Mouse (Mus musculus) large intestine, adult 2 months (tissue): ENCODE measurements around the gene March5. TPM values are rescaled to one million over a fixed set of nuclear protein-coding genes. Genes with fewer than 3 reads are reported as not detected.
A peak's percentile ranks its signal among the peaks of the same experiment; 100 is the strongest.

Source experiments
- DNase-seq: peaks from one replicate; pipeline ENCODE4 v3.0.0-alpha.2; 2012; ENCODE audit warnings: low read depth, low spot score
- WGBS: fragments of 180-500 bp; shearing (Covaris S2); methylation state at CpG from one replicate; pipeline ENCODE4 v1.1.7; 2018; 5-methylcytosine and 5-hydroxymethylcytosine counted together
- polyA plus RNA-seq: library from polyadenylated mRNA; depleted of rRNA; stranded (reverse); fragments of >200 nt; gene quantifications from 2 replicates; pipeline ENCODE4 v1.2.3, GENCODE M21; 2012; rRNA removed

March5 gene
- polyA plus RNA-seq, 1 experiment: 20.1 TPM

GRCm38 (mm10) chr19:37248199-37248598 is 40.9 kb downstream of the March5 start:
- 61% methylated on average over 3 of the region's 3 CpGs for WGBS

GRCm38 (mm10) chr19:37252104-37252503 is 44.8 kb downstream of the March5 start:
- WGBS: 56% methylated on average over 6 of the region's 6 CpGs
- DNase-seq: no peak

More at GRCm38 (mm10) chr19:37248199-37248598, 40.9 kb downstream of the March5 start:
- DNase-seq: no peak

GRCm38 (mm10) chr19:37255321-37255720 is 48.0 kb downstream of the March5 start:
- no peak for DNase-seq
- 84% methylated on average over 9 of the region's 9 CpGs for WGBS

- 26% methylated on average over 4 of the region's 4 CpGs for WGBS
- DNase-seq: no peak
These were observed 55.0 kb downstream of the March5 start for GRCm38 (mm10) chr19:37262389-37262788.

- 62% methylated on average over 8 of the region's 8 CpGs for WGBS
- no peak for DNase-seq
These were observed 56.2 kb downstream of the March5 start for GRCm38 (mm10) chr19:37263566-37263942.

GRCm38 (mm10) chr19:37263943-37264897 is 56.9 kb downstream of the March5 start:
- WGBS: 40% methylated on average over 23 of the region's 23 CpGs
- peak; percentile 21 for DNase-seq

GRCm38 (mm10) chr19:37265333-37266103 is 58.2 kb downstream of the March5 start:
- WGBS: 27% methylated on average over 10 of the region's 10 CpGs
- peak; percentile 81 for DNase-seq

GRCm38 (mm10) chr19:37269106-37269505 is 61.8 kb downstream of the March5 start:
- WGBS: 89% methylated on average over 16 of the region's 16 CpGs

More at GRCm38 (mm10) chr19:37269106-37269505, 61.8 kb downstream of the March5 start:
- DNase-seq: no peak

Other genes starting within 250 kb of the March5 start
- 1.1 and 2.6 TPM in 2 replicates for gene Cpeb3, start 1.1 kb downstream of the March5 start, polyA plus RNA-seq
- 15.7 and 23.7 TPM in 2 replicates for gene Ide, start 130.3 kb downstream of the March5 start, polyA plus RNA-seq
- gene Kif11, start 168.9 kb downstream of the March5 start, polyA plus RNA-seq: 5.3 and 6.3 TPM in 2 replicates
- 2.0 and 2.5 TPM in 2 replicates for gene Hhex, start 227.3 kb downstream of the March5 start, polyA plus RNA-seq